Mouse (Mus musculus): ENCODE measurements around the gene Clasrp.
A peak's percentile ranks its signal among the peaks of the same experiment; 100 is the strongest.
"Not testable (repeated sequence)": the region's sequence is repeated elsewhere in the genome, so short reads cannot be mapped to it uniquely, and the experiment has no call there.

Gene Clasrp

GRCm38 (mm10) chr7:19609641-19610332, 5.5 kb upstream of the Clasrp start:
- DNase-seq (ENCODE audit: low spot score): no peak

GRCm38 (mm10) chr7:19607291-19607690, 3.0 kb upstream of the Clasrp start:
- no peak for DNase-seq (ENCODE audit: low spot score)

GRCm38 (mm10) chr7:19604606-19605214, 424 bp upstream of the Clasrp start:
- not testable (repeated sequence) for DNase-seq (ENCODE audit: low spot score)

- no peak for DNase-seq (ENCODE audit: low spot score)
These were observed 1.2 kb downstream of the Clasrp start for GRCm38 (mm10) chr7:19603055-19603454.

- DNase-seq (ENCODE audit: low spot score): no peak
These were observed 3.7 kb downstream of the Clasrp start for GRCm38 (mm10) chr7:19600562-19600961.

GRCm38 (mm10) chr7:19593061-19593730, 11.1 kb downstream of the Clasrp start:
- no peak for DNase-seq (ENCODE audit: low spot score)

GRCm38 (mm10) chr7:19589917-19590316, 14.4 kb downstream of the Clasrp start:
- DNase-seq (ENCODE audit: low spot score): peak; percentile 95

GRCm38 (mm10) chr7:19589207-19589606, 15.1 kb downstream of the Clasrp start:
- peak; percentile 60 for DNase-seq (ENCODE audit: low spot score)

GRCm38 (mm10) chr7:19586269-19586668, 18.0 kb downstream of the Clasrp start:
- no peak for DNase-seq (ENCODE audit: low spot score)

- no peak for DNase-seq (ENCODE audit: low spot score)
These were observed 23.7 kb downstream of the Clasrp start for GRCm38 (mm10) chr7:19580634-19581033.

GRCm38 (mm10) chr7:19579751-19580150, 24.5 kb downstream of the Clasrp start:
- no peak for DNase-seq (ENCODE audit: low spot score)

GRCm38 (mm10) chr7:19578436-19578835, 25.9 kb downstream of the Clasrp start:
- no peak for DNase-seq (ENCODE audit: low spot score)

GRCm38 (mm10) chr7:19577877-19578414, 26.3 kb downstream of the Clasrp start:
- no peak for DNase-seq (ENCODE audit: low spot score)

GRCm38 (mm10) chr7:19577141-19577852, 27.0 kb downstream of the Clasrp start, which contains the start of the genes Zfp296 and Gemin7:
Gene Zfp296 (plus strand): TSS chr7:19577287.
Gene Gemin7 (minus strand): TSS chr7:19577595.
- DNase-seq (ENCODE audit: low spot score): no peak

- DNase-seq (ENCODE audit: low spot score): no peak
These were observed 28.7 kb downstream of the Clasrp start for GRCm38 (mm10) chr7:19575559-19575958.

GRCm38 (mm10) chr7:19573776-19574140, 30.5 kb downstream of the Clasrp start:
- no peak for DNase-seq (ENCODE audit: low spot score)

GRCm38 (mm10) chr7:19572926-19573775, 31.1 kb downstream of the Clasrp start:
- DNase-seq (ENCODE audit: low spot score): peak; percentile 87

- DNase-seq (ENCODE audit: low spot score): no peak
These were observed 34.6 kb downstream of the Clasrp start for GRCm38 (mm10) chr7:19569647-19570046.

GRCm38 (mm10) chr7:19567426-19567825, 36.9 kb downstream of the Clasrp start:
- DNase-seq (ENCODE audit: low spot score): no peak

GRCm38 (mm10) chr7:19565803-19566202, 38.5 kb downstream of the Clasrp start:
- no peak for DNase-seq (ENCODE audit: low spot score)

GRCm38 (mm10) chr7:19564455-19564854, 39.8 kb downstream of the Clasrp start:
- no peak for DNase-seq (ENCODE audit: low spot score)
